Mouse (Mus musculus): ENCODE data around the gene Trmt1.

DNA sequence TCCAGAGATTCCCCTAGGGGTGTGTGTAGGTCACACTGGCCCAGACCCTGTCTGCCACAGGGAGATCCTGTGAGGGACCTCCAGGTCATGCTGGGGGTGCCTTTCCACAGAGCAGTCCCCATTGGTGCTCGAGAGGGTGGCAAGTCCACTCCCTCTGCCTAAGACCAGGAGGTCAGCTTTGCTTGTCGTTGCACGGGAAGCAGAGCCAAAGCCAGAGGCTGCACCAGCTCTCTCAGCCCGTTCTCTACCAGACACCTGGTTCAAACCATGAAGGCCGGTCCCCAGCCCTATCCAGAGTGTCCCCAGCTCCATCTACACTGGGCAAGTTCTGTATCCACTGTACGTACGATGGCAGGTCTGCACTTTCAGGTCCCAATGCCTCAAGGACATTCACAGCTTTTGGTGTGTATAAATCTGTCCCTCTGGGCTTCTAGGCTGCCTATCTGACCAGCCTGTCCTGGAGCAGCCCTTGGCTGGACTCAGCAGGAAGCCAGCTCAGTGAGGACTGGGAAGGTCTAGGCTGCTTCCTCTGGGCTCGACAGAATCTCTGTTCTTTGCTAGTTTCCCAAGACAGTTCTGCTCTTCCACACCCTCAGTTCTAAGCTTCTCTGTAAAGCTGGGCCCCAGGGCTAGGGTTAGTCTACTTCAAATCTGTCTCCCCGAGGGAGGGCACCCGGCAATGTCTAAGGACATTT lies 39.3 kb downstream of the Trmt1 start:
- no peak for TF ChIP-seq ZC3H11A (IDR thresholded peaks at IDR 0.05; ENCODE audit: borderline replicate concordance, low read depth, low read length)
- TF ChIP-seq HCFC1 (IDR thresholded peaks at IDR 0.05; ENCODE audit: borderline replicate concordance, insufficient read depth, low read length) = no peak
- no peak for TF ChIP-seq ZNF384 (IDR thresholded peaks at IDR 0.05; ENCODE audit: low read depth, low read length)
- TF ChIP-seq CHD2 (IDR thresholded peaks at IDR 0.05; ENCODE audit: low read depth, low read length) = no peak

All from ES-E14 (cell line).